Mouse (Mus musculus): ENCODE results near the gene Prr12. TPM values are rescaled to one million over a fixed set of nuclear protein-coding genes. Genes with fewer than 3 reads are reported as not detected.

Prr12 gene
- total RNA-seq (2023): 75.1 TPM

GRCm38 (mm10) chr7:45052862-45053116 is at the start of gene Prr12:
TSS of gene Prr12 (minus strand) at chr7:45052881.

DNA sequence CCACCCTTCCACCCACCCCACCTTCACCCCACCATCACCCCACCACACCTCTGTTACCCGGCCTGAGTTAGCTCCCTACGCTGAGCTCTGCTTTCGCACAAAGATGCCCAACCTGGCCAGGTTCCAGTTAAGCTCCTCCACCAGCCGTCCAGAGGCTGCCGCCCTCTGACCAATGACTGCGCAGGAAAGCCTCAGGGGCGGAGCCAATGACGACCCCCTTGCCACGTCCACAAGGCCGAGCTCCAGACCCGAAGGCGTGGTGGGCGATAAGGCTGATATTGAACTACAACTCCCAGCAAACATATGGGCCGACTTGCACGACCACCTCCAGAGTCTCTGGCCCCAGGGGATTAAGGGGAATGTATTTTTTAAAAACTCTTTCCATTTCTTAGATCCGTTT is 39.4 kb upstream of the Prr12 start, which contains the start of gene Rcn3:
TSS of gene Rcn3 (minus strand) at position 174 of the 400 bp plus-strand sequence.

GRCm38 (mm10) chr7:45062239-45062835 is 9.7 kb upstream of the Prr12 start, which contains the start of the genes Nosip and Prrg2:
TSS of gene Nosip (plus strand) at chr7:45062429.
TSS of gene Prrg2 (minus strand) at chr7:45062677.

DNA sequence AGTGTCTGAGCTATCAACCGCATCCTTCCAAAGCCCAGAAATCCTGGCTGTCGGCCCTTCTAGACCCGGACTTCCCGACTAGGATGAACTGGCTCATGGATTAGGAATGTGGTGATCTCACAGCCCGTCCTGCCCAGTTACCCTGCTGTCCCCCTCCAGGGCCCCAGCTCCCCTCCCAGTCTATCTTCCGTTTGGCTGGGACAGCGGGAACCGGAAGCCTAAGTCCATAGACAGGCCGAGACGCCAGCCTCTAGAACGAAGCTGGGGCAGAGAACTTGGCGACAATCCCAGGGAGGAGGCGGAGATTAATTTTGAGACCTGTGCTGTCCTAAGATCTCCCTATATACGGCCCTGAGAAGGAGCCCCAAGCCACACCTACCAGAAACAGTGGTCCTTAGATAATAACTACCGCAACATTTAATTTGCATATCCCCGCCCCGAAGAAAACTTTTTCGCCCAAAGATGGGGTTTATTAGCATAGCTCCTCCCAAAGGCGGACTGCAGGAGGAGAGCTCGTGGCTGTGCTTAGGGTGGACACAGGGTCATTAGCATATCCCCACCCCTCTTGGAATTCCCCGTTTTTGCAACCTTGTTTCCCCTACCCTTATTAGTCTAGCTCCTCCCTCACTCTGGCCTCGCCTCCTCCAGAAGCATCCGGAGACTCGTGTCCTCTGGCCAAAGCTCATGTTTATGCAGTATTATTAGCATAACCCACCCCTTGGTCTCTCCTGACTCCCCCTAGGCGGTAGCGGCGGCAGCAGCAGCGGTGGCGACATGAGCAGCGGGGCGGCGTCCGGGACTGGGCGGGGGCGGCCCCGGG is 35.2 kb downstream of the Prr12 start, which contains the start of gene Rras:
TSS of gene Rras (plus strand) at position 720 of the 820 bp plus-strand sequence.

DNA sequence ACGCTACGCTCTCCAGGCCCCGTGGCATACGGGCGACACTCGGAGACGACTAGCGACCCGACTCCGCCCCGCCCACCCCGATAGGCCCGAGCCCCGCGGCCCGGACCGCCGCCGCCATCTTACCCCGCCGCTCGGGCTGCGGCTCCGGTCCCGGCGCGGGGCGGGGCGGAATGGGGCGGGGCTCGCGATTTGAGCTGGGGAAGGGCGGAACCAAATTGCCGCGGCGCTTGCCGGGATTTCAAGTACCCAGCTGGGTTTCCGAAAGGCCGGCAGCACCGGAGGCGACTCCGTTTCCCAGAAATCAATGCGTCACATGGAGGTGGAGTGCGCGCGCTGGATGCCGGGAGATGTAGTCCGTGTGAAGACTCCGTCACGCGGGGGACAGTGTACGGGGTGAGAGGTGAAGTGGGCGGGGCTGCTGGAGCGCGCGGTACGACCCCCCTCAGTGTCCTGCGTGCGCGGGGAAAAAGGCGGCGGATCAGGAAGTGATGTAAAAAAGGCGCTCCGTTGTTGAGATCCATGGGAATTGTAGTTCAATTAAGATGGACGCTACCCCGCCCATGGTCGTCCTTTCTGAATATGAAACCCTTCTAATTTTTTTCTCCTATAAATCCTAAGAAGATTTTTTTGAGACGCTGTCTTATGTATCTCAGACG is 36.6 kb downstream of the Prr12 start, which contains the start of gene Scaf1:
TSS of gene Scaf1 (minus strand) at position 407 of the 656 bp plus-strand sequence.

GRCm38 (mm10) chr7:44998501-44998955 is 54.2 kb downstream of the Prr12 start, which contains the start of gene Bcl2l12:
TSS of gene Bcl2l12 (minus strand) at chr7:44998712.

GRCm38 (mm10) chr7:44997231-44997939 is 55.3 kb downstream of the Prr12 start, which contains the start of gene Irf3:
TSS of gene Irf3 (plus strand) at chr7:44997648.

GRCm38 (mm10) chr7:44986192-44986878 is 66.3 kb downstream of the Prr12 start, which contains the start of gene Prmt1:
TSS of gene Prmt1 (minus strand) at chr7:44986568.

Other genes with a start within 250 kb of the Prr12 start
- gene Nup62, start 236.8 kb downstream of the Prr12 start, total RNA-seq (2023): 42.8 TPM
- gene Il4i1, start 236.5 kb downstream of the Prr12 start, total RNA-seq (2023): 3.2 TPM
- gene Atf5, start 236.2 kb downstream of the Prr12 start, total RNA-seq (2023): 7.2 TPM
- gene Akt1s1, start 203.9 kb downstream of the Prr12 start, total RNA-seq (2023): 47.9 TPM
- 92.5 TPM for gene Tbc1d17, start 203.8 kb downstream of the Prr12 start, total RNA-seq (2023)
- 62.0 TPM for gene Pnkp, start 195.7 kb downstream of the Prr12 start, total RNA-seq (2023)
- gene Ptov1, start 183.1 kb downstream of the Prr12 start, total RNA-seq (2023): 27.8 TPM
- 77.4 TPM for gene Med25, start 160.2 kb downstream of the Prr12 start, total RNA-seq (2023)
- 17.6 TPM for gene Fuz, start 156.8 kb downstream of the Prr12 start, total RNA-seq (2023)
- gene Ap2a1, start 123.4 kb downstream of the Prr12 start, total RNA-seq (2023): 71.8 TPM
- gene Tsks, start 109.7 kb downstream of the Prr12 start, total RNA-seq (2023): 0.33 TPM
- 0.18 TPM for gene Cpt1c, start 78.0 kb downstream of the Prr12 start, total RNA-seq (2023)
- gene Prmt1, start 66.3 kb downstream of the Prr12 start, total RNA-seq (2023): 153 TPM
- 157 TPM for gene Irf3, start 55.2 kb downstream of the Prr12 start, total RNA-seq (2023)
- gene Bcl2l12, start 54.2 kb downstream of the Prr12 start, total RNA-seq (2023): 19.6 TPM
- 83.6 TPM for gene Scaf1, start 36.5 kb downstream of the Prr12 start, total RNA-seq (2023)
- gene Rras, start 34.9 kb downstream of the Prr12 start, total RNA-seq (2023): 10.3 TPM
- gene Nosip, start 9.5 kb upstream of the Prr12 start, total RNA-seq (2023): 61.3 TPM
- 0.95 TPM for gene Prrg2, start 9.8 kb upstream of the Prr12 start, total RNA-seq (2023)
- 6.1 TPM for gene Rcn3, start 39.3 kb upstream of the Prr12 start, total RNA-seq (2023)
- gene Fcgrt, start 51.0 kb upstream of the Prr12 start, total RNA-seq (2023): 22.7 TPM
- gene Rps11, start 71.6 kb upstream of the Prr12 start, total RNA-seq (2023): 3,211 TPM
- gene Rpl13a, start 75.9 kb upstream of the Prr12 start, total RNA-seq (2023): 5,433 TPM
- not detected for gene Gm45713, start 83.3 kb upstream of the Prr12 start, total RNA-seq (2023)
- gene Flt3l, start 83.6 kb upstream of the Prr12 start, total RNA-seq (2023): 299 TPM
- gene Pih1d1, start 101.4 kb upstream of the Prr12 start, total RNA-seq (2023): 38.5 TPM
- gene Aldh16a1, start 101.7 kb upstream of the Prr12 start, total RNA-seq (2023): 61.5 TPM
- not detected for gene Slc17a7, start 111.1 kb upstream of the Prr12 start, total RNA-seq (2023)
- not detected for gene Gfy, start 126.7 kb upstream of the Prr12 start, total RNA-seq (2023)
- not detected for gene Pth2, start 128.1 kb upstream of the Prr12 start, total RNA-seq (2023)
- not detected for gene Ccdc155, start 152.0 kb upstream of the Prr12 start, total RNA-seq (2023)
- not detected for gene Dkkl1, start 159.3 kb upstream of the Prr12 start, total RNA-seq (2023)
- not detected for gene Tead2, start 162.9 kb upstream of the Prr12 start, total RNA-seq (2023)
- gene Cd37, start 186.2 kb upstream of the Prr12 start, total RNA-seq (2023): 346 TPM
- not detected for gene Slc6a16, start 188.2 kb upstream of the Prr12 start, total RNA-seq (2023)
- not detected for gene Slc6a21, start 224.6 kb upstream of the Prr12 start, total RNA-seq (2023)

All from CD4-positive naive resting alpha-beta T cell, adult 57 days (primary cell).